Mouse (Mus musculus): ENCODE data around the gene S100a1.

The S100a1 gene

DNA sequence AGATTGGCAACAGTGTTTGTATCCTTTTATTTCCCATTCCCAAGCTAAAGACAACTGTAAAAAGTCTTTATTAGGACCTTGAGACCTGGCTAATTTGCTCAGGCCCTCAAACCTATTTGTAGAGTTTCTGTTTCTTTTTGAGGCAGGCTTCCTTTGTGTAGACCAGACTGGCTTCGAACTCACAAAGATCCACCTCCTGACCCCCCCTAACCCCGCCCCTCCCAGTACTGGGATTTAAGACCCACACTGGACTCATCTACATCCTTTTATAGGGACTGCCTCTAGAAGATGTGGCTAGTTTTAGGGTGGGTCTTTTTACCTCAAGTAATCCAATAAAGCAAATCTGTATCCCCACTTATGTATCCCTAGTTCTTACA lies 4.5 kb downstream of the S100a1 start:
- DNase-seq (ENCODE audit: low spot score in 2 of 2) = no peak

DNA sequence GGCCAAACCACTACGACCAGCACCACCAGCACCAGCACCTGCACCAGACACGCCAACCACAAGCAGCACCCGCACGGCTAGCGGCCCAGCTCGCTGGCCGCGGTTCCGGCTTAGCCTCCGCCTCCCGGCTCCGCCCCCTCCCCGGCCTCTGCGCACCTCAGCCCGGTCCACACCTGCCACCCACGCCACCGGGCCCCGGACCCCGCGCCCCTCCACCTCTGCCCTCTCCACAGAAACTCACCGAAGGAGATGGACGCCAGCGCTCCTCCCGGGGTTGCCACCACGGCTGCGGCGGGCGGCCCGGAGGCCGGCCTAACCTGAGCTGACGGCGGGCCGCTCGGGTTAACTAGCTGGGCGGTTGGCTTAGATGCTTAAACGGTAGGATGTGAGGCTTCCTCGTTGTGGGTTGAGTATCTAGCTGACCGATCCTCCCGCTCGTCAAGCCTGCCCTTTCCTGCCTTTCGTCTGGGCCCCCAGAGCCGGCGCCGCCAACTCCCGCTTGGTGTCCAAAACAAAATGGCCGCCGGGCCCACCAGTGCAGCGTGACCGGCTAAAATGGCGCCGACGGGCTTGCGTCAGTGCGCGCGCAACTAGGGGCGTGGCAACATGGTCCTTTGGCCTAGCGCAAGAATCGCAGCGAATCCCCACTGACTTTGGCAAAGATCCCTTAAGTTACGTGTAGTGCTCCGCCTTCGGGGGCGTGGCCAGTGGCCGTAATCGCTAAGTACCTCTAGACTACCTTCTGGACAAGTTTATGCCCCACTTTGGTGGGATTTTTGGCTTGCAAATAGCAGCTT lies 5.0 kb downstream of the S100a1 start, which contains the start of gene Chtop:
TSS of gene Chtop (minus strand) at position 549 of the 797 bp plus-strand sequence.
- peak; percentile 98 to 99 for DNase-seq (ENCODE audit: low spot score in 2 of 2)

DNA sequence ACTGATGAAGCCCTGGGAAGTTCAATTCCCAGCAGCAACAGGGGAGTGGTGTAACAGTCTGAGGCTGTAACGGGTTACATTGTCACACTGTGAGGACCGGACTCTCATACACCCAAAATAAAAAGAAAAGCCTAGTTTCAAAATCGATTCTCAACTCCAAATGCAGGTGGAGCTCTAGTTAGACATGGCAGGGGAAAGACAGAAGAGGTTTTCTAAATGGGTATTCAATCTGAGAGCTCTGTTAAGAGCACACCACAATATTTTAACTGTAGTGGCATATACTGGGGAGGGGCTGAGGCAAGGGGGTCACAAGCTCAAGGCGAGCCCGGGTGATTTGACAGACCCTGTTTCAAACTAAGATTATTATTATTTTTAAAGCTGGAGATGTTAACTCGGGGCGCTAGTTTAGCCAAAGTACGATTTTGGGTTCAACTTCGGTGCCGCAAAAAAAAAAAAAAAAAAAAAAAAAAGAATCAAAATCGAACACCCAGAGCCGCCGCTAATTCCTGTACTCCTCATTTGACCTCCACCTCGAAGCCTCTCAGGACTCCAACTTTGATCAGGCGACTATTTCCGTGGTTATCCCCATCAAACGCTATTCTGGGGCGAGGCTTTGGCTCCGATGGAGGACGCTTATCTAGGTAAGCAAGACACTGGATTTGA lies 5.8 kb downstream of the S100a1 start:
- DNase-seq (ENCODE audit: low spot score in 2 of 2) = no peak

DNA sequence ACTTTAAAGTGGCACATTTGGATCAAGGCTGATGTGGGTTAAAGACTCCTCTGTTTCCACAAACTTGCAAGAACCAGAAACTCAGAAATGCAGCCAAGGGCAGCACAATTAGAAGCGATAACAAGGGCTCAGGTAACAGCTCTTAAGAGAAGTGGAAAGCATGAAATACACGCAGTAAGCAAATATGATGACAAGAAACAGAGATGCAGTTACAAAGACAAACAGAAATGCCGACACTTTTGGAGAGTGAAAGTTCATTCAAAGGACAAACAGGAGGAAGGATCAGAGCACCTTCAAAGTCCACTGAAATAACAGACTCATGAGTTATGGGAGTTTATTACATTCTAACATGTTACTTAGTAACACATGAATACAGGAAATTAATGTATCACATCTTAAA lies 7.8 kb downstream of the S100a1 start:
- DNase-seq (ENCODE audit: low spot score in 2 of 2) = no peak

DNA sequence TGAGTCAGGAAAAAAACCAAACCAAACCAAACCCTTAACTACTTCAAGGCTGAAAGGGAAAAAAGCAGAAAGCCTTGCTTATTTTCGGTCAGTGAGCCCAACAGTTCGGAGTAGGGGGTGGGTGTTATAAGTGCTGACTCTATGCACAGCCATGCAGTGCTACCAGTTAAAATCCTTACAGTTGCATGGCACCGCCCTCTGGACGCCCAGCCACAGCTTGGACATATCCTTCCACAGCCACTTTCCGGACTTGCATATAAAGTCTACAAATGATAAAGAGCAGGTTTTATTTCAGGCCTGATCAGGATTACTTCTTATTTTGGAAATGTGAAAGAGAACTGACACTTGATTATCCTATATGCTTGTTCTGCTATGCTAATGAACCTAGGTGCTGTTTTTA lies 9.0 kb downstream of the S100a1 start:
- no peak for DNase-seq (ENCODE audit: low spot score in 2 of 2)

DNA sequence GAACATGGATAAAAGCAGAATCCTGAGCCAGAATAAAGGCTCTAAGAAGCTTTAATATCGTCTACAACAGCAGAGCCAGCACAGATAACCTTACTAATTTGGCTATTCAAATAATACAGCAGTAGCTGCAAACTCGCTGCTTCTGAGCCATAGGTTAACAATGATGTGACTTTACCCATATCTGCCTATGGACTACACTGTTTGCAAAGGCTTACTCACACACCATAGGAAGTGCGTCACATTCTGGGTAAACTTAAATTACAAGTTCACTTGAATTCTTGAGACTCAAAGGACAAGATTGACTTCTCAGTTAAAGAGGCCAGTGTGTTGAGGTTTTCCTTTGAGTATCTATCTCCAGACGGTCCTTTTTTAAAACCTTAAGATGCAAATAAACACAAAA lies 10.7 kb downstream of the S100a1 start:
- no peak for DNase-seq (ENCODE audit: low spot score in 2 of 2)

DNA sequence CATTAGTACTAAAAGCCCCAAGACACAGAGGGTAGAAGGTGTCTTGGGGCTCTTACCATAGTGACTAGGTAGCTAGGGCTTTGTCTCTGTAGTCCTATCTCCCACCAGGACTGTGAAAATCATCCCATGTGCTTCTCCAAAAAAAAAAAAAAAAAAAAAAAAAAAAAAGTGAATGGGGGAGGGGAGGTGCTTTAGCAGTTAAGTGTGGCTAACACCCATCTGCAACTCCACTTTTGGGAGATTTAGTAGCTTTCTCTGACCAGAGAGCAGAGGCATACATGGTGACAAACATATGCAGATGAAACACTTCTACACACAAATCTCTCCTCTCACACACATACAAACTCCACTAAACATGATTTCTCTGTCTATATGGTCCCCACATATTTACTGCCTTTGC lies 16.6 kb downstream of the S100a1 start:
- DNase-seq (ENCODE audit: low spot score in 2 of 2) = no peak

DNA sequence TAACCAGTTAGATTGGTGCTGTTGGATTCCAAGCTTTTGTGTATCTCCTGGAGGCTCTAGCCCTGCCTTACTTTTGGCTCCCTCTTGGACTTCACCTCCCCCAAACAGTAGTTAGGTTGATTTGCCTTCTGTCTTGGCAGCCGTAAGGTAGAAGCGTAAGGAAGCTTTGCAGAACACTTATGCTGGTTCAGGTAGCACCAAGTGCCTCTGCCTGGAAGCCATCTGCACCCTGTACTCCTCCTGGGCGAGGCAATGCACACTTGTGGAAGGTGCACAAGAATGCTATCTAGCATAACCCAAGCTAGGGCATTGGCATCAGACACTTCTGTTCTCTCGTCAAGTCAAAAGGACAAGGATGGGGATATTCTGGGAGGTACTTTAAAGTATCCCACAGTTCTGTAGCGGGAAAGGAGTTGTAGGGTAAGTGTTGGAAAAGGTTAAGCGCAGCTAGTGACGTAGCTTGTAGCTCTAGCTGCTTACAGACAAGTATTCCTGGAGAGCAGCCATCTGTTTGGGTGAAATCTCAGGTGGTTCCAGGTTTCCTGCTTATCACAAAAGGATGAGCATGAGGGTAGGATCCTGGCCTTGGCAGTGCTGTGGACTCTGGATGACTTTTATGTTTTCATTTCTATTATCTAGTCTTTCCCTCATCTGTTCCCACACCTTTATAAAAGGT lies 18.2 kb downstream of the S100a1 start:
- no peak for DNase-seq (ENCODE audit: low spot score in 2 of 2)

DNA sequence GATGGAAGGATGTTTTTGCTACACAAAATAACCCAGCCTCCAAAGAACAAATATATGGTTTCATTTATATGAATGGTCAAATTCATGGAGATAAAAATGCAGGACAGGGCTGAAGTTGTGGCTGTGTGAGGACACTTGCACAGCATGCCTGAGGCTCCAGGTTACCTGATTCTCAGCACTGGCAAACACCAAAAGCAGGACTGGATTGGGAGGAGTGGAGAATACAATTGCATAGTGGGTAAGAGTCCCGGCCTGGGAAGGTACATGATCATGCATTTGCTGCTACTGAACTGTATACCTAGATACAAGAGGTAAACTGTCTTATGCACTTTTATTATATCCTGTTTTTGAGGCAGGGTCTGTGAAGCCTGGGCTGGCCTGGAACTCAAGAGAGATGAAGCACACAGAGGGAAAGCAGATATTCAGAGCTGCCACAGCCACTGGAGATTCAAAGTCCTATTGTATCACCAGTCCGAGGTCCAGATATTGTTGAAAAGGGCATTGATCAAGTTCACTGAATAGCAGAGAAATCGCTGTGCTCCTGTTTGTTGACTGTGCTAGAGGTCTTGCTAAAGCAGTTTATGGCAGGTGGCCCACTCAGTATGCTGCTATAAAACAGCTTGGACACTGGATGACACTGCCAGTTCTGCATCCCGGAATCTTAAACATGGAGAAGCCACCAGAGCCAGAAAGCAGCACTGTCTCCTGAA lies 20.2 kb downstream of the S100a1 start:
- DNase-seq (ENCODE audit: low spot score in 2 of 2) = no peak

DNA sequence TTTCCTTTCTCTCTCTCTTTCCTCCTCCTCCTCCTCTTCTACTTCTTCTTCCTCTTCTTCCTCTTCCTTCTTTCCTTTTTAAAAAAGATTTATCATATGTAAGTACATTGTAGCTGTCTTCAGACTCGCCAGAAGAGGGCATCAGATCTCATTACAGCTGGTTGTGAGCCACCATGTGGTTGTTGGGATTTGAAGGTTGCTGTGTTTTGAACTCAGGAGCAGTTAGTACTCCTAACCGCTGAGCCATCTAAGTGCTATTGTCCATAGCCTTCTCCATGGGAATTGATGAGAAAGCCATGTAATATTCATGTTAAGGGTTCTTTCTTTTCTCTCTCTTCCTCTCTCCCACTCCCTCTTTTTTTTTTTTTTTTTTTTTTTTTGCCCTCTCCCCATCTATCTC lies 22.8 kb downstream of the S100a1 start:
- DNase-seq (ENCODE audit: low spot score in 2 of 2) = no peak

DNA sequence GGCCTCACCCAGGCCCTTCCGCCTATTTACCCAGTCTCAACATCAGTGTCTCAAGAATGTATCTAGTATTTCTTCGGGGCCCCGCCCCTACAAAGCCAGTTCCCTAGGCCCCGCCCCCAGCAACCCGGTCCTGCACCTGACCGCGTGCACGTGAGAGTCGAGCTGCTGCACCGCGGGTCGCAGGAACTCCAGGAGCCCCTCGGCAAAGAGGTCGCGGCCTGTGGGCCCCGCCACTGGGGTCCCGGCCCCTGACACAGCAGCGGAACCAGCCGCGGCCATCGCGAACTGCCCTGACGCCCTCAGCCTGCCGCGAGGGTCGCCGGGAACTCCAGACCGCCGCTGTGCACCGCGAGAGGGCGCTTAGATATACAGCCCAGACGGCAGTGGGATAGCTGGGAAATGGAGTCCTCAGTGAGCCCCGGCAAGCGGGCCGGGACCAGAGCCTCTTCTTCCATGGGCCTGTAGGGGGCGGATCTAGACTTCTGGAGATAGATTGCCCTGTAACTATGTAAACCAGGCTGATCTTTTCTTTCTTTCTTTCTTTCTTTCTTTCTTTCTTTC lies 23.4 kb downstream of the S100a1 start, which contains the start of gene Snapin:
TSS of gene Snapin (minus strand) at position 338 of the 561 bp plus-strand sequence.
- peak; percentile 89 to 94 for DNase-seq (ENCODE audit: low spot score in 2 of 2)

DNA sequence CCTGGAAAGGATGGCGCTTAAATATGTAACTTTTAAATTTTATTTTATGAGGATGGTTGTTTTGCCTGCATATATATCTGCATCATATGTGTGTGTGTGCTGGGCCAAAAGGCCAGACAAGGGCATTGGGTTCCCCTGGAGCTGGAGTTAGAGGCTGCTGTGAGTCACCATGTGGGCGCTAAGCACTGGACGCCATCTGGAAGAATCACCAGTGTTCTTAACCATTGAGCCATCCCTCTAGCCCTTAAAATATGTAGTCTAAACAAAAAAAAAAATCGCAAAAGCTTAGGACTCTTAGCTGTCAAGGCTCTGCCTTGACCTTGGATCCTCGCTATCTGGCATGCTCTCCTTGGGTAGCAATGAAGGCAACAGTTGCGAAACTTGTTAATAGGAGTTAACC lies 25.6 kb downstream of the S100a1 start:
- no peak for DNase-seq (ENCODE audit: low spot score in 2 of 2)

DNA sequence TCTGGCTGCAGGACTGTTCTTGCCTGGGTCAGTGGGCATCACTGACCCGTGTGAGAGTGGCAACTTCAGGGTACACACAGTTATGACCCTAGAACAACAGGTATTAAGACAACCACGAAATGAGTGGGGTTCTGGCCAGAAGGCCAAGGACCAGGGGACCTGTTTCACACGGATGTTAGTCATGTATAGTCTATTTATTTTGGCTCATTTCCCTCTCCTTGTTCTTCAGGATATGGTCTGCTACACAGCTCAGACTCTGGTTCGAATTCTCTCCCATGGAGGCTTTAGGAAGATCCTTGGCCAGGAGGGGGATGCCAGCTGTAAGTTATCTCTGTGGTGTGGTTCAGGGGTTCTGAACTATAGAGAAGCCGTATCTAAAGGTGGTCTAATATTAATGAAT lies 27.2 kb downstream of the S100a1 start:
- DNase-seq (ENCODE audit: low spot score in 2 of 2) = no peak

DNA sequence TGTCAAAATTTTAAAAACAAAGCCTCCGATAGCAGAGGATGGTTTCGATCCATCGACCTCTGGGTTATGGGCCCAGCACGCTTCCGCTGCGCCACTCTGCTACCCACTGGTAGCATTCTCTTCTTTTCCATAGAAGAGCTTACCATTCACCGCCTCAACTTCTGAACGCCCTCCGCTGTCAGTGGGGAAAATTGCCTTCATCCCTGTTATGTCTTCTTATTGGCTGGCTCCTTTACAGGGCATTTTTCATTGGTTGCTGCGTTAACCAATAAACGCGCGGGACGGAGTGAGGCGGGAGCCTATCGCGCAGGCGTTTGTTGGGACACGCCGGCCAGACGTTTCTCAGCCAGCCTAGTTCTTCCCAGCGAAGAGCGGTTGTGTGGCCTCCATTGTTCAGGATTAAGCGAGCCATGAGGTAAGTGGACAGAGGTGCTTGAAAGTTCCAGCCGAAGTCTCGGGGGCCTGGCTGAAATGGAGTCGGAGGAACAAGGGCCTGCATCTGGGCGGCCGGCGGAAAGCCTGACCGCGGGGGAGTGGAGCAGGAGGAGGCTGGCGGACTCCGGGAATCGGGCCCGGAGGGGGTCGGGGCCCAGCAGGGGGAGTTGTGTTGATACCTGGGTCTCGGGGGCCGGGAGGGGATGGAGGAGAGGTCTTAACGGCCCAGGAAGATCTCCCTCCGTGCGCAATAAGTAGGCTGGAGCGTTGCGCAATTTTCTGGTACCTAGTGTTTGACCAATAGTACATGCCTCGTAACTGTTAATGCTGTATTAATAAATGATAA lies 38.2 kb downstream of the S100a1 start, which contains the start of gene Ilf2:
TSS of gene Ilf2 (plus strand) at position 296 of the 781 bp plus-strand sequence.
- DNase-seq (ENCODE audit: low spot score in 2 of 2) = peak; percentile 96 to 97

DNA sequence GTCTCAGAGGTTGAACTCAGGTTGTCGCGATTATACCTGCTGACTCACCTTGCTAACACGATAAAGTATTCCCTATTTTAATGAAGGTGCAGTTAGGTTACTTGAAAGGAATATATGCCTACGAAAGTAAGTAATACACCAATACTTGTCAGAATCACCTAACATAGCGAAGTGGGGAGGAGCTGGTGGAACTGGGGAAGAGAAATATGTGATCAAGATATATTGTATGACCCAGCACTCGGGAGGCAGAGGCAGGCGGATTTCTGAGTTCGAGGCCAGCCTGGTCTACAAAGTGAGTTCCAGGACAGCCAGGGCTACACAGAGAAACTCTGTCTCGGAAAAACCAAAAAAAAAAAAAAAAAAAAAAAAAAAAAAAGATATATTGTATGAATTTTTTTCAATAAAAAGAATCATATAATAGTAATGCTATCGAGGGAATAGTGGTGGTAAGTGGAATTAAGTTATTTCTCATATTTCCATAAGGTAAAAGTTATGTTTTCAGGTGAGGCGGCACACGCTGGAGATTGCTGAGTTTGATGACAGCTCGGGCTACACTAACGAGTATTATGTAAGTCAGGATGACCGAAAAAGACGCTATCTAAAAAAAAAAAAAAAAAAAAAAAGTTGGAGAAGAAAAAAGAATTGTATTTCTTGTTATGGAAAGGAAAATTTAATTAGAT lies 38.9 kb downstream of the S100a1 start:
- DNase-seq (ENCODE audit: low spot score in 2 of 2) = no peak

DNA sequence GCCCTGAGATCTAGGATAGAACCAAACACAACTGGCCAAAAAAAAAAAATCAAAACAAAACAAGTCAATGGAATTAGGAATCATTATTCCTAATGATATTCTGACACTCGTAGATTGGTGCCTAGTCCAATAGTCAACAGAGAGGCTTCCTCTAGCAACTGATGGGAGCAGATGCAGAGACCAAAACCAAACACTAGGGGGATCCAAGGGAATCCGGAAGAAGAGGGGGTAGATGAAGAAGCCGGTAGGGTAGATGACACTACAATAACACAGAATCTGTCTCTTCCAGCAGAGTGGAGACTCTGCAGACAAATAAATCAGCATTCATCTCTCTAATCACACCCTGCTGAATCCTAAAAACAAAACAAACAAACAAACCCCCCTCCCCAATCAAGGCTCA lies 42.0 kb downstream of the S100a1 start:
- no peak for DNase-seq (ENCODE audit: low spot score in 2 of 2)

DNA sequence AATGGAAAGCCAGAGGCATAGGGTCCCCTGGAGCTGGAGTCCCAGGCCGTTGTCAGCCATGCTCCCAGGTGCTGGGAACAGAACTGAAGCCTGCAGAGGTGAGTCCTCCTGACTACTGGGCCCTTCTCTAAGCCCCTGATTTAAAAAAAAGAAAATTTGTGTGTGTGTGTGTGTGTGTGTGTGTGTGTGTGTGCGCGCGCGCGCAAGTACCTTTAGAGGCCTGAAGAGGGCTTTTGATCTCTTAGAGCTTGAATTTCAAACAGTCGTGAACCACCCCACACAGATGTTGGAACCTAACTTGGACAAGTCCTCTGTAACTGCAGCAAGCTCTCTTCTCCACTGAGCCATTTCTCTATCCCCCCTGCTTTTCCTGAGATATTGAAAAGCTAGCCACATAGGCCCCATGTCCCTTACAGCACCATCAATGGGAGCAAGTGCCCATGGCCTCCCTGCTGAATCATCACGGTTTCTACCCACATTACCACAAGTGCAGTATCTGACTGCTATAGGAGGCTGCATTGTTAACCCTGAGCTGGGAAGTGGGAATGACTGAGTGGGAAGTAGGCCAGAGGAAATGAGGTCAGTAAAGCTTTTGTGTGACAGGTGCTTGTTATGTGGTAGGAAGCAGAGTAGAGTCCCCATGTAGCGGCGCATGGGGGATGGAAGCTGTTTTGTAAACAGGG lies 46.4 kb downstream of the S100a1 start:
- no peak for DNase-seq (ENCODE audit: low spot score in 2 of 2)

DNA sequence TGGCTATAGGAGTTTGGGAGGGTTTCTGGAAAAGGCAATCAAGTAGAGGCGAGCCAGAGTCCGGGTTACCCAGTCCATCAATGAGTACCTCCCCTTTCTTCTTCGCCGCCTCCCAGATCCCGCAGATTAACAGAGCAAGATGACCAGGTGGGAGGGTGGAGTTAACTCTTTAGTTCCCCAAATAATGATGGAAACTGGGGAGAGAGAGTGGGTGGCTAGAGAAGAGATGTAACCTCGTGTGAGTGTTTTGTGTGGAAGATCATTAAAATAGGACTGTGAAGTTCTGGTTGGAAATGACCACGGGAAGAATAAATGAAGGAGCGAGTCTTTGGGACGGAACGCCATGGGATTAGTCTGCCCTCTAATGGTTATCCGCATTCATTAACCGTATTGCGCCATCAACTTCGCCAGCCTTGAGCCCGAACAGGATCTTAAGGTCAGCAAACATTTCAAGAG lies 47.9 kb downstream of the S100a1 start:
- peak in 1 of 2 experiments; percentile 45 for DNase-seq (ENCODE audit: low spot score in 2 of 2)

DNA sequence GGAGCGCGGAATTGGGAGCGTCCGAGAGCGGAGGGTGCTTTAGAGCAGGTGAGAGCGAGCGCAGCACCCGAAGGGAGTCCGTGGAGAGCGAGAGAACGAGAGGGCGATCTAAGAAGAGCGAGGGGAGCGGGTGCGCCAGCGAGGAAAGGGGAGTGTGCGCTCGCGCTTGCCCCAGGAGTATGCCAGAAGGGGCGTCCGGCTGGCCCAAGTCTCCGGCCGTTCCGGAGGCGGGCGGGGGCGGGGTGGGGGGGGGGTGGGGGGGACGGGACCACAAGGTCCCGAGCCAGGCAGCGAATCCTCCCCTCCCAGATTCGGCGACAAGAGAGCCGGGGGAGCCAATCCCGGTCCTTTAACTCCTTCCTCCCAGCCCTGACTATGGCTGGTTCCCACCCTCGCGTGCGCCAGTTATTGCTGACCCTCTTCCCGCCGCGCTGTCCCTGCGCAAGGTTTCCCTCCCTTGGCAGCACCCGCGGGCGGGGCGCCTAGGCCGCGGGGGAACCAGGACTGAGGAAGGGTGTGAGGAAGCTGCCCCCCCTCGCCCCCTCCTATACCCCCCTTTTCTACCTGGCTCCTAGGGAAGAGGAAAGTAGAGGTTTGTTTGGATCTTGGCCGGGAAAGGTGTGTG lies 48.4 kb downstream of the S100a1 start, which contains the start of gene Npr1:
TSS of gene Npr1 (minus strand) at position 181 of the 625 bp plus-strand sequence.
- no peak for DNase-seq (ENCODE audit: low spot score in 2 of 2)

Measured in frontal cortex, postnatal 14 days (tissue).